In genomic region chr8:106510365-106510975, GRCm38 (mm10) we compare ENCODE assay signal across 9 mouse cellular contexts. TPM values are rescaled to one million over a fixed set of nuclear protein-coding genes. Genes with fewer than 3 reads are reported as not detected.
DNase-seq lines count a peak whose midpoint lies in the region; ATAC-seq and TF ChIP-seq lines count a peak whose summit lies in the region.
"Had no signal": no experiment of that assay in that cellular context is flagged by ENCODE, and none has a peak within 500 bp of the region (broad histone marks: within the 10 kb centered on the region; RNA-seq: fewer than 3 reads in every experiment).

Cdh3 (plus strand) TSS chr8:106510891.

- H3K27me3 ChIP-seq in forebrain, embryonic 16.5 days (replicated peaks; ENCODE audit: control insufficient read depth, insufficient read depth, low read length), result peaks cover 68% of the 10 kb centered on the region
- peaks cover 30% of the 10 kb centered on the region for H3K27me3 ChIP-seq in lung, embryonic 14.5 days (ENCODE audit: insufficient read depth, low read length)

- H3K9ac ChIP-seq in forebrain, embryonic 16.5 days (replicated peaks; ENCODE audit: low read depth, low read length), result 0 out of 2 replicates have a peak within 1 kb of the TSS, but pooled peaks have one; percentile 32
- peak within 1 kb of the TSS; percentile 54 for H3K9ac ChIP-seq in lung, embryonic 14.5 days

- H3K9me3 ChIP-seq in forebrain, embryonic 16.5 days (ENCODE audit: control insufficient read depth, low read length), result no peaks in the 10 kb centered on the region
- H3K9me3 ChIP-seq in lung, embryonic 14.5 days (ENCODE audit: low read depth, low read length), result no peaks in the 10 kb centered on the region

- H3K36me3 ChIP-seq in forebrain, embryonic 16.5 days (ENCODE audit: control insufficient read depth, insufficient read depth), result no peaks in the 10 kb centered on the region
- 0 out of 2 replicates have a peak, but pooled peaks cover 8% of the 10 kb centered on the region for H3K36me3 ChIP-seq in lung, embryonic 14.5 days (ENCODE audit: insufficient read depth)

- H3K4me1 ChIP-seq in forebrain, embryonic 16.5 days (replicated peaks; ENCODE audit: control insufficient read depth, insufficient read depth, low read length), result peaks cover 29% of the 10 kb centered on the region
- H3K4me1 ChIP-seq in lung, embryonic 14.5 days (ENCODE audit: insufficient read depth), result peaks cover 19% of the 10 kb centered on the region

- no peak for TF ChIP-seq CTCF in lung, embryonic 14.5 days (IDR thresholded peaks at IDR 0.05; ENCODE audit: low read depth)

- peak; percentile 41 for ATAC-seq in forebrain, embryonic 16.5 days
- ATAC-seq in lung, embryonic 14.5 days (ENCODE audit: insufficient read depth), result peak; percentile 64
- no peak for ATAC-seq in monocyte, adult 5-6 weeks (replicated peaks; ENCODE audit: insufficient number of reproducible peaks, low FRiP score, low TSS enrichment, poor library complexity, severe bottlenecking)

- WGBS in forebrain, embryonic 16.5 days, result under 1% methylated on average over 33 of the region's 34 CpGs
- under 1% methylated on average over 34 of the region's 34 CpGs for WGBS in lung, embryonic 14.5 days

- peak within 1 kb of the TSS; percentile 53 for H3K4me2 ChIP-seq in forebrain, embryonic 16.5 days (ENCODE audit: low read length)
- H3K4me2 ChIP-seq in lung, embryonic 14.5 days, result peak within 1 kb of the TSS; percentile 67

- H3K27ac ChIP-seq in forebrain, embryonic 16.5 days (ENCODE audit: low read length), result no peak within 1 kb of the TSS
- H3K27ac ChIP-seq in lung, embryonic 14.5 days (ENCODE audit: low read depth), result peak within 1 kb of the TSS; percentile 83

- peak; percentile 27 for DNase-seq in ovary, adult 18-20 months (ENCODE audit: low spot score)
- DNase-seq in ovary, postnatal 10 days (ENCODE audit: low spot score), result no peak
- DNase-seq in kidney, adult 8-10 months, result peak; percentile 80 to 84
- DNase-seq in lung, embryonic 14.5 days, result peak; percentile 82
- DNase-seq in retina, postnatal 1 day, result peak; percentile 37
- DNase-seq in frontal cortex, postnatal 36 days (ENCODE audit: low spot score in 2 of 2), result no peak

- H3K4me3 ChIP-seq in forebrain, embryonic 16.5 days (replicated peaks; ENCODE audit: low read length), result peak within 1 kb of the TSS; percentile 34
- peak within 1 kb of the TSS; percentile 48 for H3K4me3 ChIP-seq in lung, embryonic 14.5 days (ENCODE audit: low read depth, low read length)

RNA-seq across cellular contexts. Expression of gene Cdh3, which starts in this region (rescaled TPM):
- 0.91 and 1.2 TPM in 2 replicates for polyA plus RNA-seq in forebrain, embryonic 16.5 days (2015; fragmentation: Nextera tagmentation; extraction: Ambion mirVana)
- polyA plus RNA-seq in lung, embryonic 14.5 days (2014; fragmentation: Nextera tagmentation; extraction: Ambion mirVana), result 13.9 and 15.5 TPM in 2 replicates
- not detected in 3 replicates for total RNA-seq in monocyte, adult 5-6 weeks (2017)
- total RNA-seq: neutrophil, adult 5-6 weeks had no signal

Comparison
In these comparisons a context has a peak if more than half of its experiments do, and no peak if none do; other contexts are left out.
1. DNase-seq: peak in ovary, adult 18-20 months (single experiment), kidney, adult 8-10 months (2 of 2), lung, embryonic 14.5 days (single experiment) and retina, postnatal 1 day (single experiment); none in ovary, postnatal 10 days (single experiment) and frontal cortex, postnatal 36 days (0 of 2).